Mouse (Mus musculus): Measurements from ENCODE around the gene Gm17655. TPM values are rescaled to one million over a fixed set of nuclear protein-coding genes. Genes with fewer than 3 reads are reported as not detected.
"Not testable (repeated sequence)": the region's sequence is repeated elsewhere in the genome, so short reads cannot be mapped to it uniquely, and the experiment has no call there.

Gene Gm17655
- polyA plus RNA-seq, 1 experiment from 2014 or later: 1.6 TPM

DNA sequence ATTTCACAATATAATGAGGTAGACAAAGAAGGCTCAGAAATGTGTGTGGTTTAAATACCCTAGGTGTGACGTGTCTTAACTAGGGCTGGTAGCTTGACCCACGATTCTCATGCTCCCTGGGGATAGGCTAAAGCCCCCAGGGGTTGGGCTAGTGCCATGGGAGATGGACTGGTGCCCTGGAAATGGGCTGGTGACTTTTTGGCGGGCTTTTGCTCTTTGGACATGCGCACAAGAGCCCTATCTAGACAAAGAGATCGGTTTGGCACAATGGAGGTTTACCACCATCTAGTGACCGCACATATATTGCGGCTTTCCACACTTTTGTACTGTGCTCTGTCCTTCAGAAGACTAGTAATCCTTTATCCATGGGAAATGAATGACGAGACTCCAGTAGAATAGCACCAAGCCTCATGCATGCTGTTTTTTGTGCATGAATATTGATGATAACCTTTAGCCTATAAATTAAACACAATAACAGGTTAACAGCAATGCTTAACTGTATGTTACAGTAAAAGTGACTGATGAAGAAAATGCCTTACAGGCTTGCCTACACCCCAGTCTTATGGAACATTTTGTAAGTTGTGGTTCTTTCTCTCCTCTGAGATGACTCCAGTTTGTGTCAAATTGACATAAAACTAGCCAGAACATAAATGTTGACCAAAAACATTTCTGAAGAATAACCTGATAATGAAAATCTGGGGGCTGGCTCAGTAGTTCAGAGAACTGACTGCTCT lies 48.5 kb downstream of the Gm17655 start:
- H3K9me3 ChIP-seq (ENCODE audit: control insufficient read depth, low read length); H3K4me1 ChIP-seq (replicated peaks; ENCODE audit: control insufficient read depth, insufficient read depth); H3K36me3 ChIP-seq (ENCODE audit: control insufficient read depth, insufficient read depth, low read length); H3K9ac ChIP-seq (ENCODE audit: low read length); H3K27ac ChIP-seq (replicated peaks); H3K4me2 ChIP-seq (replicated peaks; ENCODE audit: low read depth); H3K27me3 ChIP-seq (ENCODE audit: control insufficient read depth, insufficient read depth, low read length); ATAC-seq (ENCODE audit: low FRiP score, low TSS enrichment): not testable (repeated sequence)
- WGBS: 41% methylated on average over 8 of the region's 8 CpGs
- TF ChIP-seq CTCF (IDR thresholded peaks at IDR 0.05; ENCODE audit: low read depth): peak; percentile 76
- peak; percentile 44 for DNase-seq (ENCODE audit: low spot score)
- peak overlapping the region; percentile 11; the same call in 1 of the 2 replicates for H3K4me3 ChIP-seq (ENCODE audit: low read depth, low read length)

DNA sequence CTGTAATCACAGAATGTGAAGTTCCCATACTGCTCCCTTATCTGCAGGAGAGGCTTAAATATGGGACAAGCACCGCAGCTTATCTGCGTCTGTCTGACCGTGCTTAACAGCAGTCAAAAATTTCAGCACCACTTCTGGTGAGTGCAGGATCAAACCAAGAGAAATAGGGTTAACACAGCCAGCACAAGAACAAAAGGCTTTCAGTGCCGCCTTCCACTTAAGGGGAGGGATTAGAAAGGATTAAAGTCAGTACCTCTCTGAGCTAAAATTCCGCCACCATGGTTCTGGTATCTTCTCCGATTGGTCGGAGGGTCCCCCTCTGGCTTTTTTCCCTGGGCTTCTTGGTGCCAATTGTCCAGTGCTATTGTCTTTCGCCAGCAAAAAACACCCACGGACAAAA lies 49.0 kb downstream of the Gm17655 start:
- Histone ChIP-seq H3K9ac (ENCODE audit: low read length) (no peak overlapping the region), H3K27ac (replicated peaks) (no peak overlapping the region), H3K9me3 (ENCODE audit: control insufficient read depth, low read length) (no peaks in the 10 kb centered on the region), H3K4me2 (replicated peaks; ENCODE audit: low read depth) (no peak overlapping the region; the same call in 1 of the 2 replicates), H3K27me3 (ENCODE audit: control insufficient read depth, insufficient read depth, low read length) (no peaks in the 10 kb centered on the region), H3K4me3 (ENCODE audit: low read depth, low read length) (peak overlapping the region; percentile 11; the same call in 1 of the 2 replicates), H3K4me1 (replicated peaks; ENCODE audit: control insufficient read depth, insufficient read depth) (no peaks in the 10 kb centered on the region), H3K36me3 (ENCODE audit: control insufficient read depth, insufficient read depth, low read length) (no peaks in the 10 kb centered on the region)
- TF ChIP-seq CTCF (IDR thresholded peaks at IDR 0.05; ENCODE audit: low read depth): no peak
- no peak for TF ChIP-seq EP300 (optimal IDR thresholded peaks at IDR 0.05)
- DNase-seq (ENCODE audit: low spot score): no peak
- 44% methylated on average over 9 of the region's 9 CpGs for WGBS
- no peak for ATAC-seq (ENCODE audit: low FRiP score, low TSS enrichment)

DNA sequence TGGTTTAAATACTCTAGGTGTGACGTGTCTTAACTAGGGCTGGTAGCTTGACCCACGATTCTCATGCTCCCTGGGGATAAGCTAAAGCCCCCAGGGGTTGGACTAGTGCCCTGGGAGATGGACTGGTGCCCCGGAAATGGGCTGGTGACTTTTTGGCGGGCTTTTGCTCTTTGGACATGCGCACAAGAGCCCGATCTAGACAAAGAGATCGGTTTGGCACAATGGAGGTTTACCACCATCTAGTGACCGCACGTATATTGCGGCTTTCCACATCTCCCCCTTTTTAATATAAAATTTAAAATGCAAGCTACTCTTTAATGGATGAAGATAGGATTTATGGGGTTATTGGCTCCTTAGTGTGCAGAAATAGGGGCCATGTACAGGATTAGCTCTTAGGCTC lies 56.5 kb downstream of the Gm17655 start:
- not testable (repeated sequence) for H3K4me3 ChIP-seq (ENCODE audit: low read depth, low read length); H3K9me3 ChIP-seq (ENCODE audit: control insufficient read depth, low read length); H3K4me1 ChIP-seq (replicated peaks; ENCODE audit: control insufficient read depth, insufficient read depth); H3K27me3 ChIP-seq (ENCODE audit: control insufficient read depth, insufficient read depth, low read length); ATAC-seq (ENCODE audit: low FRiP score, low TSS enrichment); H3K9ac ChIP-seq (ENCODE audit: low read length); H3K27ac ChIP-seq (replicated peaks); H3K36me3 ChIP-seq (ENCODE audit: control insufficient read depth, insufficient read depth, low read length); H3K4me2 ChIP-seq (replicated peaks; ENCODE audit: low read depth); DNase-seq (ENCODE audit: low spot score)
- peak; percentile 44 for TF ChIP-seq CTCF (IDR thresholded peaks at IDR 0.05; ENCODE audit: low read depth)
- 86% methylated on average over 10 of the region's 10 CpGs for whole genome bisulfite sequencing

Other genes starting within 250 kb of the Gm17655 start
- gene Gm15446, start 149.1 kb downstream of the Gm17655 start, polyA plus RNA-seq (2015; fragmentation: Nextera tagmentation; extraction: Ambion mirVana): 0.76 and 0.93 TPM in 2 replicates
- 20.1 and 20.3 TPM in 2 replicates for gene Zfp932, start 76.0 kb downstream of the Gm17655 start, polyA plus RNA-seq (2015; fragmentation: Nextera tagmentation; extraction: Ambion mirVana)
- 0.41 and 0.45 TPM in 2 replicates for gene Gm35315, start 21.9 kb upstream of the Gm17655 start, polyA plus RNA-seq (2015; fragmentation: Nextera tagmentation; extraction: Ambion mirVana)
- gene Plcxd1, start 27.5 kb upstream of the Gm17655 start, polyA plus RNA-seq (2015; fragmentation: Nextera tagmentation; extraction: Ambion mirVana): 12.5 and 12.8 TPM in 2 replicates
- 17.0 and 20.2 TPM in 2 replicates for gene Gtpbp6, start 35.7 kb upstream of the Gm17655 start, polyA plus RNA-seq (2015; fragmentation: Nextera tagmentation; extraction: Ambion mirVana)
- gene Zfp605, start 37.6 kb upstream of the Gm17655 start, polyA plus RNA-seq (2015; fragmentation: Nextera tagmentation; extraction: Ambion mirVana): 1.6 and 2.0 TPM in 2 replicates
- gene Chfr, start 63.3 kb upstream of the Gm17655 start, polyA plus RNA-seq (2015; fragmentation: Nextera tagmentation; extraction: Ambion mirVana): 24.2 and 25.2 TPM in 2 replicates
- gene Golga3, start 104.2 kb upstream of the Gm17655 start, polyA plus RNA-seq (2015; fragmentation: Nextera tagmentation; extraction: Ambion mirVana): 6.4 and 8.3 TPM in 2 replicates
- gene Ankle2, start 158.5 kb upstream of the Gm17655 start, polyA plus RNA-seq (2015; fragmentation: Nextera tagmentation; extraction: Ambion mirVana): 11.2 and 11.7 TPM in 2 replicates
- 31.4 and 31.8 TPM in 2 replicates for gene Pgam5, start 197.4 kb upstream of the Gm17655 start, polyA plus RNA-seq (2015; fragmentation: Nextera tagmentation; extraction: Ambion mirVana)
- gene Pxmp2, start 213.7 kb upstream of the Gm17655 start, polyA plus RNA-seq (2015; fragmentation: Nextera tagmentation; extraction: Ambion mirVana): 3.8 and 6.1 TPM in 2 replicates
- 4.1 and 4.7 TPM in 2 replicates for gene Pole, start 213.8 kb upstream of the Gm17655 start, polyA plus RNA-seq (2015; fragmentation: Nextera tagmentation; extraction: Ambion mirVana)

Data from stomach, postnatal 0 days (tissue).